Mouse (Mus musculus) inflammation-experienced regulatory T-cells, adult 16 weeks (primary cell): Measurements from ENCODE around the gene Ripor1. TPM values are rescaled to one million over a fixed set of nuclear protein-coding genes. Genes with fewer than 3 reads are reported as not detected.

Source experiments
- polyA plus RNA-seq: library from polyadenylated mRNA; unstranded; fragments of 100-300 nt; shearing (Covaris generic); gene quantifications from one replicate; pipeline ENCODE4 v1.2.1, GENCODE M21; 2017

Ripor1 gene
- 18.7 TPM for polyA plus RNA-seq

GRCm38 (mm10) chr8:105604804-105605381, at the start of gene Ripor1:
Gene Ripor1 (plus strand): TSS chr8:105605255.

GRCm38 (mm10) chr8:105565952-105566702, 38.9 kb upstream of the Ripor1 start, which contains the start of gene Atp6v0d1:
Gene Atp6v0d1 (minus strand): TSS chr8:105566047.

GRCm38 (mm10) chr8:105636018-105636962, 31.2 kb downstream of the Ripor1 start, which contains the start of gene Ctcf:
Gene Ctcf (plus strand): TSS chr8:105636568.

GRCm38 (mm10) chr8:105636963-105637510, 32.0 kb downstream of the Ripor1 start, which contains the start of gene Agrp:
Gene Agrp (minus strand): TSS chr8:105637393.

Other genes starting within 250 kb of the Ripor1 start
- gene Plekhg4, start 232.0 kb upstream of the Ripor1 start, polyA plus RNA-seq: not detected
- not detected for gene Kctd19, start 191.8 kb upstream of the Ripor1 start, polyA plus RNA-seq
- not detected for gene Lrrc36, start 191.7 kb upstream of the Ripor1 start, polyA plus RNA-seq
- 0.76 TPM for gene Tppp3, start 133.7 kb upstream of the Ripor1 start, polyA plus RNA-seq
- gene Zdhhc1, start 108.4 kb upstream of the Ripor1 start, polyA plus RNA-seq: 3.5 TPM
- gene Hsd11b2, start 86.5 kb upstream of the Ripor1 start, polyA plus RNA-seq: not detected
- 42.2 TPM for gene Atp6v0d1, start 39.2 kb upstream of the Ripor1 start, polyA plus RNA-seq
- gene Ctcf, start 31.3 kb downstream of the Ripor1 start, polyA plus RNA-seq: 40.7 TPM
- gene Agrp, start 32.1 kb downstream of the Ripor1 start, polyA plus RNA-seq: 1.6 TPM
- 25.6 TPM for gene Carmil2, start 81.0 kb downstream of the Ripor1 start, polyA plus RNA-seq
- 92.3 TPM for gene Acd, start 95.8 kb downstream of the Ripor1 start, polyA plus RNA-seq
- gene Pard6a, start 95.9 kb downstream of the Ripor1 start, polyA plus RNA-seq: 12.3 TPM
- gene 4933405L10Rik, start 102.4 kb downstream of the Ripor1 start, polyA plus RNA-seq: 0.35 TPM
- gene Enkd1, start 103.0 kb downstream of the Ripor1 start, polyA plus RNA-seq: 3.7 TPM
- 6.3 TPM for gene Gfod2, start 153.4 kb downstream of the Ripor1 start, polyA plus RNA-seq
- gene Ranbp10, start 222.1 kb downstream of the Ripor1 start, polyA plus RNA-seq: 27.8 TPM
- not detected for gene Tsnaxip1, start 222.5 kb downstream of the Ripor1 start, polyA plus RNA-seq
- 18.1 TPM for gene Cenpt, start 248.0 kb downstream of the Ripor1 start, polyA plus RNA-seq
- 17.4 TPM for gene Thap11, start 249.9 kb downstream of the Ripor1 start, polyA plus RNA-seq